Mouse (Mus musculus) forelimb bud, embryonic 11.5 days (tissue): ENCODE measurements around the gene Gm8020.
"Not testable (repeated sequence)": the region's sequence is repeated elsewhere in the genome, so short reads cannot be mapped to it uniquely, and the experiment has no call there.

Experiments used
- DNase-seq: peaks from one replicate; pipeline ENCODE4 v3.0.0-alpha.2; 2012; ENCODE audit warnings: low read depth, low spot score

Gm8020 gene

DNA sequence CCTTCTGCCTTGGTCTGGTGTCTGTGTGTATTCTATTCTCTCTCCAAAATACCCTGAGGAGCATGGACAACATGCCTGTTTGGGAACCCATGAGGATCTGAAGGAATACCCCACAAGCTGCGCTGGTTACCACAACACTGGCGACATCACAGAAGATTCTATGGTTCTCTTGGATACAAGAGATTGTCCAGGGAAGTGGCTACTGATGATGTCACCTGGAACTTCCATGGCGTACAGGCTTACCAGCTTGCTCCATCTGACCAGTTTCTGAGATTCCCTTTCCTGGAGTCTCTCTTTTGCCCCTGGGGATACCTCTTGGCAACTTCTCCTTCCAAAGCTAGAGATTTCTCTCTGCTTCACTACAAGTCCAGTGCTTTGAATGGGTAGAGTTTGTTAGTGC, at the start of gene Gm8020:
Gm8020 (minus strand) TSS at position 101 of the 400 bp plus-strand sequence.
- not testable (repeated sequence) for DNase-seq

DNA sequence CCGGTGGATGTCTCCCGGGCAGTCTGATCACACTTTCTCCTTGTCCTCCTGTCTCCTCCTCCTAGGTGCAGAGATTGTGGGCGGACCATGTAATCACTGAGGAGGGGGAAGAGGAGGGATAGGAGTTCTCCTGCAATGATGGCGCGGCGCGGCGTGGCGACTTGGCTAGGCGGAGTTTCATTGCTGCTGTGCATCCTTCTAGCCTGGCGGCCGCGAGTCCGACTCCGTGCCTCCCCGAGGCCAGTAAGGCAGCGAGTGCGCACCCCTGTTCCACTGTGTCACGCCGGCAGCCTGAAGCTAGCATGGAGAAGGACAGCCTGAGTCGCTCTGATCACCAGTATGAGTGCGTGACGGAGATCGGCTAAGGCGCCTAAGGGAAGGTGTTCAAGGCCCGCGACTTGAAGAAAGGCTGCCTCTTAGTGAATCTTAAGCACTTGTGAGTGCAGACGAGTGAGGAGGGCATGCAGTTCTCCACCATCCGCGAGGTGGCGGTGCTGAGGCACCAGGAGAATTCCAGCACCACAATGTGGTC, 41.1 kb upstream of the Gm8020 start:
- DNase-seq, result not testable (repeated sequence)

DNA sequence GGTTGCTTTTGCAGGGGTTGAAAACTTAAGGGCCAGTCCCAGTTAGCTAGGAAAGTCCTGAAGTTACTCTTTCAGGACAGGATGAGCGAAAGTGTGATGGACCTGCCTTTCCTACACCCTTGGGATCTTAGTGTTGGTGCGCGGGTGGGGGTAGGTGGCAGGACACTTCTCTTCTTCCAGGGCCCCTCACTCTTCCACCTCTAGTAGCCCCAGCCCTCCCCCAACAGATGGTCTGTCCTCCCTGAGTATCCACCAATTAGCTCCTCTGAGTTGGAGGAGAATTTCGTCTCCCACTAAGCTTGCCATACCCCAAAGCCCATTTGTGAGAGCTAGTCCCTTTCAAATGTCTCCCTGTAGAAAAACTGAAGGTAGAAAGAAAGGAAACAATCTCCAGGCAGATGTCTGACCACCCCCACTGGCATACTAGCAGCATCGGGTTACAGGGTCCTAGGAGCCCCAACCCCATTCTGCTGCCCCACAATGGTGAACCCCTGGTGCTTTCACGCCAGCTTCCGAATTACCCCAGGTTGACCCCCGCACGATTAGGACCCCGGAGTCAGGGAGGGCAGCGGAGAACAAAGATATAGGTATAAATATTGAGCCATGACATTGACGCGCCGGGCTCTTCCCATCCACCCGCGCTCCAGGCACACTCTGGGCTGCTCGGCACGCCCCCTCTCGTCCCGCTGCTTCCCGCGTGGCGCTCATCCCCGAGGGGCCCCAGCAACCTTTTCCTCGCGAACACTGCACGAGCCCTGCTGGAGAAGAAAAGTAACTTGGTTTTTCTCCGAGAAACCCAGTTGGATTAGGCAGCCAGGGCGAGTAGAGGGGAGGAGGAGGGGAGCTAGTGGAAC, 40.4 kb upstream of the Gm8020 start:
- DNase-seq, result not testable (repeated sequence)

DNA sequence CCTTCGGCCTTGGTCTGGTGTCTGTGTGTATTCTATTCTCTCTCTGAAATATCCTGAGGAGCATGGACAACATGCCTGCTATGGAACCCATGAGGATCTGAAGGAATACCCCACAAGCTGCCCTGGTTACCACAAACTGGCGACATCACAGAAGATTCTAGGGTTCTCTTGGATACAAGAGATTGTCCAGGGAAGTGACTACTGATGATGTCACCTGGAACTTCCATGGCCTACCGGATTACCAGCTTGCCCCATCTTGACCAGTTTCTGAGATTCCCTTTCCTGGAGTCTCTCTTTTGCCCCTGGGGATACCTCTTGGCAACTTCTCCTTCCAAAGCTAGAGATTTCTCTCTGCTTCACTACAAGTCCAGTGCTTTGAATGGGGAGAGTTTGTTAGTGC, 22.0 kb upstream of the Gm8020 start, which contains the start of gene Gm8024:
Gm8024 (minus strand) TSS at position 101 of the 400 bp plus-strand sequence.
- not testable (repeated sequence) for DNase-seq

DNA sequence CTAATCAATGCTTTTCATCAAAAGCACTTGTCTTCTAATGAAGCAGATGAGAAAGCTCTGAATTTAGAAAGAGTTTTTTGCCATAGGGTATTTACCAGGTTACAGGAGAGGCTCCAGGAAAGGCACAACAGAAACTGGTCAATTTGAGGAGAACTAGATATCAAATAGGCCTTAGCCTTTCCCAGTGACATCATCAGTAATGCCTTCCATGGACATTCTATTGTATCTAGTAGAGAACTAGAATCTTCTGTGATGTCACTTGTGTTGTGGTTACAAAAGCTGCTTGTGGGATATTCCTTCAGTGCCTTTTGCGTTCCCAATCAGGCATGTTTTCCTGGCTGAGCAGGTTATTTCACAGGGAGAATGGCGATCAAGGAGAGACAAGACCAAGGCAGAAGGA, 38.6 kb downstream of the Gm8020 start, which contains the start of gene Gm8011:
Gm8011 (plus strand) TSS at position 301 of the 400 bp plus-strand sequence.
- DNase-seq, result not testable (repeated sequence)
